Comparison of ENCODE assay signal across 14 mouse cellular contexts in the genomic region with DNA sequence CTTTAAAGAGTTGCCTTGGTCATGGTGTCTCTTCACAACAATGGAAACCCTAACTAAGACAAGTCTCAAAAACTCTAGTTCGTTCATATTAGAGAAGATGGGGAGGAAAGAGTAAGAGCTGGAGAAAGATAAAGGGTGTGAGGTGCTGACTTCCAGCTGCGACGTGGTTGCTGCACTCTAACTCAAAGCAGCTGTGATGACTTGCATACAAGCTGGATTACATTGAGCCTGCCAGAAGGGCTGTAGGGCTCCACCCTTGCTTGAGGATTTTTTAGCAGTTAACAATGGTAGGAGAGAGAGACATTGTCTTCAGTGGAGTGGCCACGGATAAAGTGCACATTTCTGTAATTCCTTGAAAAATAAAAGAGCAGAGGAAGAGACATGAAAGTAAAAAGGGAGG. TPM values are rescaled to one million over a fixed set of nuclear protein-coding genes. Genes with fewer than 3 reads are reported as not detected.
DNase-seq lines count a peak whose midpoint lies in the region; ATAC-seq lines count a peak whose summit lies in the region.
"Had no signal": no experiment of that assay in that cellular context is flagged by ENCODE, and none has a peak within 500 bp of the region (broad histone marks: within the 10 kb centered on the region; RNA-seq: fewer than 3 reads in every experiment).

No protein-coding gene starts in this region.

- intact Hi-C loops in left cerebral cortex, postnatal 36 days (cut with DNase I) = no loop called here

- no peak overlapping the region for H3K27ac ChIP-seq in midbrain, embryonic 15.5 days
- H3K27ac ChIP-seq: kidney, postnatal 0 days had no signal

- WGBS in midbrain, embryonic 15.5 days = 62% methylated on average over 4 of the region's 4 CpGs

- H3K27me3 ChIP-seq in midbrain, embryonic 15.5 days (replicated peaks) = no peaks in the 10 kb centered on the region

- ATAC-seq in midbrain, embryonic 15.5 days (replicated peaks) = no peak
- ATAC-seq: CD4-positive, CD25-positive, alpha-beta regulatory T cell, adult 4 months had no signal

- H3K9me3 ChIP-seq in midbrain, embryonic 15.5 days = no peaks in the 10 kb centered on the region

- no peak overlapping the region for H3K4me3 ChIP-seq in midbrain, embryonic 15.5 days

- no peak overlapping the region for H3K9ac ChIP-seq in midbrain, embryonic 15.5 days

- DNase-seq in heart, adult 9 months (ENCODE audit: low spot score in 2 of 2) = peak; percentile 56 to 62
- no peak for DNase-seq in heart, adult 8-10 months (ENCODE audit: low spot score)
- peak; percentile 49 for DNase-seq in ZHBTc4 (ENCODE audit: low read depth, low spot score)
- peak; percentile 24 for DNase-seq in gastrocnemius, postnatal 25 days
- peak; percentile 63 for DNase-seq in lung, postnatal 14 days
- no peak for DNase-seq in left cerebral cortex, postnatal 36 days (ENCODE audit: low spot score in 2 of 2)
- DNase-seq in cerebellum, postnatal 36 days = no peak
- DNase-seq: adrenal gland, adult 2 months; liver; right cerebral cortex, postnatal 25 days; thymus, postnatal 14 days had no signal

- H3K36me3 ChIP-seq in midbrain, embryonic 15.5 days (replicated peaks) = no peaks in the 10 kb centered on the region

- no peak overlapping the region for H3K4me2 ChIP-seq in midbrain, embryonic 15.5 days

- no peaks in the 10 kb centered on the region for H3K4me1 ChIP-seq in midbrain, embryonic 15.5 days

RNA-seq across cellular contexts. Expression of a gene that starts 17.9 kb away (rescaled TPM):
- 1 to 10 TPM; 6.1 to 8.5 (median 6.5) TPM for total RNA-seq in heart, adult 8-10 months (2022)
- total RNA-seq in gastrocnemius, postnatal 25 days (2021) = 1 to 10 TPM; 3.8 to 4.9 TPM
- total RNA-seq in left cerebral cortex, postnatal 36 days (2021) = 10 to 100 TPM in 1 of 2 experiments, 1 to 10 TPM in 1; 7.1 to 10.2 TPM
- 4.1 and 5.1 TPM in 2 replicates for polyA plus RNA-seq in midbrain, embryonic 15.5 days (2015; fragmentation: Nextera tagmentation; extraction: Ambion mirVana)

RNA-seq across cellular contexts. Expression of a gene that starts 37.5 kb away (rescaled TPM):
- 10 to 100 TPM; 14.3 to 21.5 (median 17.8) TPM for total RNA-seq in heart, adult 8-10 months (2022)
- 10 to 100 TPM; 10.7 to 11.3 TPM for total RNA-seq in gastrocnemius, postnatal 25 days (2021)
- 10 to 100 TPM; 34.5 to 44.9 TPM for total RNA-seq in left cerebral cortex, postnatal 36 days (2021)
- polyA plus RNA-seq in midbrain, embryonic 15.5 days (2015; fragmentation: Nextera tagmentation; extraction: Ambion mirVana) = 28.7 and 31.5 TPM in 2 replicates

RNA-seq across cellular contexts. Expression of a gene that starts 37.6 kb away (rescaled TPM):
- total RNA-seq in heart, adult 8-10 months (2022) = 10 to 100 TPM in 3 of 4 experiments, 1 to 10 TPM in 1; 10.0 to 12.1 (median 11.4) TPM
- total RNA-seq in gastrocnemius, postnatal 25 days (2021) = 1 to 10 TPM; 6.4 to 6.5 TPM
- total RNA-seq in left cerebral cortex, postnatal 36 days (2021) = 10 to 100 TPM; 14.0 to 15.1 TPM
- 27.1 and 30.2 TPM in 2 replicates for polyA plus RNA-seq in midbrain, embryonic 15.5 days (2015; fragmentation: Nextera tagmentation; extraction: Ambion mirVana)

Comparison
In these comparisons a context has a peak if more than half of its experiments do, and no peak if none do; other contexts are left out.
1. DNase-seq: peak in heart, adult 9 months (2 of 2), ZHBTc4 (single experiment), gastrocnemius, postnatal 25 days (single experiment) and lung, postnatal 14 days (single experiment); none in heart, adult 8-10 months (single experiment), left cerebral cortex, postnatal 36 days (0 of 2) and cerebellum, postnatal 36 days (0 of 2).